Mouse (Mus musculus) embryo, embryonic 11.5 days (tissue): ENCODE measurements around the gene Gm20449.
"Not testable (repeated sequence)": the region's sequence is repeated elsewhere in the genome, so short reads cannot be mapped to it uniquely, and the experiment has no call there.

Experiments used
- DNase-seq: peaks from one replicate; pipeline ENCODE4 v3.0.0-alpha.2; 2012; ENCODE audit warnings: low read depth, low spot score

The Gm20449 gene

DNA sequence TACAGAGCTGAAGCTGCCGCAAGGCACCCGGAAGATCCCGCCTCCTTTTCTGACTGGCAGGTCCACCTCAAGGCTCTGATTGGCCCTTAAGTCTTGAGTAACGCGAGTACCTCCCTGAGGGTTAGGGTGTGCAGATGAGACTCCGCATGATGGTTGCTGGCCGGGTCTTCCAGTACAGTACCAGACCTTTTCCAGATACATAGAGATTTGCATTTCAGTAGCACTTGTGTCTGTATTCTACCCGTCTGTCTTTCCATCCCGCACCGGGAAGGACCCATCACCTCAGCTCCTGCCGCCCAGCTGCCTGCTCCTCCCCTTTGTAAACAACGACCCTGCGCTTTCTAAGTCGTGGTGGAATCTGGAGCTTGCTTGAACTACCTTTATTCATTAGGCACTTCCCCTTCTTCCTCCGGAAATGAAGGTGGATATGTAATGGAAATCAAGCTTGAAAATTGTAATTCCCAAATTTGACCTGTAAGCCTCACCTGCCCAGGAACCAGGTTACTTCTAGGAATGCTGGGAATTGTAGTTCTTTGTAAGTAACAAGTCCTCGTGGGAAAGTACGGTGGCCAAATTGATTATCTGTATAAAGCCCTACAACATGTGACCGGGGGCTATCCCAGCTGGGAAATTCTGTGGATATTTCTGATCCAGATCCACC lies at the start of gene Gm20449, which contains the start of gene AW146154:
TSS of gene Gm20449 (minus strand) at position 29 of the 661 bp plus-strand sequence.
TSS of gene AW146154 (minus strand) at position 502 of the 661 bp plus-strand sequence.
- peak; percentile 75 for DNase-seq

DNA sequence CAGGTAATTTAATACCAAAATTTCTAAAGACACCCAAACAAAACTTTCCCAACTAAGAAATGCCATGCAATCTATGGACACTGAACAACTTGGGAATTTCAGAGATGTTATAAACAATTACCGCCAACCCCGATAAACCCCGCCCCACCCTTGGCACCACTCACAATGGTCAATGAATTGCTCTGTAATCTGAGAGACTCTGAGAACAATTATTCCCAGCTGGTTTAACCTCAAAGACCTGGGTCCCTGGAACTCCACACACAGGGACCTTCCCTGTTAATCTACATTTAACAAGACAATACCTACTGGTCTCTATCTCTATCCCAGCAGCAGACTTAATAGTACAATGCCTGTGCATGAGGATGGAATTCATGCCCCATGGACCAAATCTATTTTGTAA lies 13.5 kb upstream of the Gm20449 start:
- DNase-seq: no peak

DNA sequence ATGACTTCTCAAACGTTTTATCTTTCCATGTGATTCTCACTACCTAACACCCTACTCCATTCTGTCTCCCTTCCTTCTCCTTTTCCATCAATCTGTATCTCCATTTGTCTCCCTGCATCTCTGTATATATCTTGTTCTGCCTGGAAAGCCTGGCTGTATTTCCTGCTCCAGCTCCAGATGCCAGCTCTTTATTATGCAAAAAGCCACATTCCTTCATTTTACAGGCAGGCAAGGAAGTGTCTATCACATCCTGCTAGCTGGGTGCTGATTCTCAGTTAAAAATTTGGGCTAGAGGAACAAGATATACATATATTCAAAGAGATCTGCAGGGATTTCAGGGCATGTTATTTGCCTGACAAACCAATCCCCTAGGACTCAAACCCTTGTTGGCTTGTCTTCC lies 13.0 kb upstream of the Gm20449 start:
- no peak for DNase-seq

DNA sequence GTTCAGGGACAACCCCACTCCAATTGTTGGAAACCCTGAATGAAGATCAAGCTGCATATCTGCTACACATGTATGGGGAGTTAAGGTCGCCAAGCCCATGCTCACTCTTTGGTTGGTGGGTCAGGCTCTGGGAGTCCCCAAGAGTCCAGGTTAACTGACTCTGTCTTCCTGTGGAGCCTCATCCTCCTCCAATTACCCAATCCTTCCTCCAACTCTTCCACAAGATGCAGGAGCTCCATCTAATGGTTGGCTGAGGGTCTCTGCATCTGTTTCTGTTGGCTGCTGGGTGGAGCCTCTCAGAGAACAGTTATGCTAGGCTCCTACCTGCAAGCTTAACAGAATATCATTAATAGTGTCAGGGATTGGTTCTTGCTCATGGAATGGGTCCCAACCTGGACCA lies 3.2 kb upstream of the Gm20449 start:
- DNase-seq: no peak

DNA sequence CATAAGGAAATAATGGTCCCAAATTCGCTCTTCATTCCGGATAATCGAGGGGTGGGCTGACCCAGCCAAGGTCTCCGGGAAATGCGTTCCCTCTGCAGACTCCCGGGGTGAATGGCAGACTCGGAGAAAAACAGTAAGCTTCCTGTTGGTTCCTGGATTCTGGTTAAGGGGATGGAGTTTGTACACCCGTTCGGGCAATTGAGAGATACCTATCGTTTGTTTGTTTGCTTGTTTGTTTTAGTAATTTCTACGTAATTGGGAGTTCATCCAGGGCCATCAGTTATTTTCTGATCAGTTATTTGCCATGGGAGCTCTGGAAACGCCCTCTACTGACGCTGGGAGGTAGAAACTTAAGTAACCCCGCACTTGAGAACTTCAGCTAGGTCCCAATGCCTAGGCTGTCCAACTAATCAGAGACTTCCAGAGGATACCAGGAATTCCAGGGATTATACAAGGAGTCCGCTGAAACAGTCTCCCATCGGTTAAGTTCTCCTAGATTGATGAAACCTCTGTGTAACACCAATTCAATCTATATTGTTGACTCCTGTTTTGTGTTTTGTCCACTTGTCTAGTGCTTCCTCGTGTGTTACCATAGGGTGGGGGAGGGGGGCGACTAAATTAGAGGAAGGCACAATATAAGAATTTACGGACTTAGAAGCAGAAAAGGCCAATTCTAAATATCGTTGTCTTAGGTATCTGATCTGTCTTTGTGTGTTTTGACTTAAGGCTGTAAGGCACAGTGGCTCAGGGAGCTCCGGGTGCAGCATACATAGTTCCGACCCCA lies 1.1 kb upstream of the Gm20449 start:
- DNase-seq: no peak

DNA sequence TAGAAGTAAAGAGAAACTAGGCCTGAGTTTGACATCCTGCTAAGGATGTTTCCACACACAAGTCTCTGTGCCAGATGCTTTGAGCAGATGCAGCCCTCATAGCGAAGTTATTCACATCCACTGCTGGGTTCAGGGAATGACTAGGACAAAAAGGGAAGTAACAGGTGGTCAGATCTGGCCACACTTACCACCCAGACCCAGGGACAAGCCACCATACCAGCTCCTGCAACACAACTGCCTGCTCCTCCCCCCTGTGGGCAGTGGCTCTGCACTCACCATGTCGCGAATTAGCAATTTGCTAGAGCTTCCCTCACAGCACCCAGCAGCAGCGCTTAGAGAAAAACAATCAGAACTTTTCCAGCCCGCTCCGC lies 214 bp downstream of the Gm20449 start:
- not testable (repeated sequence) for DNase-seq

DNA sequence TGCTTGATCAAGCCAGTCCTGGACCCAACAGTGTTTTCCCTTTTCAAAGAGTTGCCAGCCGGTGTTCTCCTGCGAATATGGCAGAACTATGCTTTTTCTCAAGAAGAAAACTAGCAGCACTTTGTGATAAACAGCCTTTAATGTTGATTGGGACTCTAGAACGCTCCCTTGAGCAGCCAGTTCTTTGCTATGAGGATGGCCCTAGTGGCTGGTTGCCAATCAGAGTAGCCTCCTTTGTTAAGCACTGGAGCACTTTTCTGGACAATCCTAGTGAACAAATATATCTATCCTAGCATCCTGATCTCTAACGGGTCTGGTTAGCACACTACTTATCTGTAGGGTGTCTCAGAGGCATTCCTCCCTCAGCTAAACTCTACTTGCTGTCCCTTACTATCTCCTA lies 753 bp downstream of the Gm20449 start:
- not testable (repeated sequence) for DNase-seq

DNA sequence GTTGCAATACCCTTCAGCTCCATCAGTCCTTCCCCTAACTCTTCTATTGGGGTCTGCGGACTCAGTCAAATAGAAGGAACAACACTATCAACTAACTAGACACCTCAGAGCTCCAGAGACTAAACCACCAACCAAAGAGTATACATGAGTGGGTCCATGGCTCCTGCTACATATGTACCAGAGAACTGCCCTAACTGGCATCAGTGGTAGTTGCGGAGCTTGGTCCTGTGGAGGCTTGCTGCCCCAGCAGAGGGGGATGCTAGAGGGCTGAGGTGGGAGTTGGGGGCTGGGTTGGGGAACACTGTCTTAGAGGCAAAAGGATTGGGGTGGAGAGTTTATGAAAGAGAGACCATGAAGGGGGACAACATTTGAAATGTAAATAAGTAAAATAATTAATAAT lies 1.3 kb downstream of the Gm20449 start:
- DNase-seq: no peak

DNA sequence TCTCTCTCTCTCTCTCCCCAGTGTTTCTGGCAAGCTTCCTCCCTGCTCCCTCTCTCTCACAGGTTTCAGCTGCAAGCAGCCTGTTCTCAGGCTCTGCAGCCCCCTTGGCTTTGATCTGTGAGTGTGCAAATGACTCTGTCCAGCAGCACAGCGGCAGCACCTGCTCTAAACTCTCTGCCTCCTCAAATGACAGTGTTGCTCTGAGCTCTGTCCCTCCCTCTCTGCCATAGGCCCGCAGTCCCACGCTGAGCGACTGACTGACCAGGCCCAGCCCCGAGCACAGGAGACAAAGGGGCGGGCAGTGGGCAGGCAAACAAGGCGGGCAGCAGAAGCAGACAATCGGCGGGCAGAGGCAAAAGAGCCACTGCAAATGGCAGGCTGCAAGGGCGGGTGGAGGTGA lies 47.4 kb downstream of the Gm20449 start:
- no peak for DNase-seq

DNA sequence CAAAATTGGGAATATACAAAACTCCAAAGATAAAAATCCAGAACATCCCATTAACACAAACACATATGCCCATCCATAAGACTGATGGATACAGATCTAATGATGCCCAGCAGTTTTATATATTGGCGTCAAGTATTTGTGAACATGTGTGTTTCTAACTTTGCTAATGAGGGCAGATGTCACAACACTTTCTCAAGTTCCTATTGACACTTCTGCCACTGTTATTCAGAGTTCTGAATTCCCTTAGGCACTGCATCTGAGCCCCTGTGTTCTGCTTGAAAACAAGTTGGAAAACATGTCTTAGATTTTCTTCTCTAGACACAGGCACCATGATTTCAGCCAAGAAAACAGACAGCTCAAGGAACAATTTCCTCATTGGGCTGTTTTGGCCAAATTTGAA lies 50.6 kb downstream of the Gm20449 start, which contains the start of gene Vmn2r57:
TSS of gene Vmn2r57 (minus strand) at position 101 of the 400 bp plus-strand sequence.
- DNase-seq: not testable (repeated sequence)

DNA sequence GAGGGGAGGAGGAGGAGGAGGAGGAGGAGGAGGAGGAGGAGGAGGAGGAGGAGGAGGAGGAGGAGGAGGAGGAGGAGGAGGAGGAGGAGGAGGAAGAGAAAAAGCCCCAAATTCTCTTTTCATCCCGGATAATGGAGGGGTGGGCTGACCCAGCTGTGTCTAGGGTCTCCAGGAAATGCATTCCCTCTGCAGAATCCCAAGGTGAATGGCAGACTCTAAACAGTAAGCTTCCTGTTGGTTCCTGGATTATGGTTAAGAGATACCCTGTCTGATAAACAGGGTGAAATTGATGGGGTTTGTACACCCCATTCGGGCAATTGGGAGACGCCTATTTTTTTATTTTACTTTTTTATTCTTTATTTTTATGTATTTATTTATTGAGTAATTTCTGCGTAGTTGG lies 105.1 kb downstream of the Gm20449 start:
- DNase-seq: no peak

DNA sequence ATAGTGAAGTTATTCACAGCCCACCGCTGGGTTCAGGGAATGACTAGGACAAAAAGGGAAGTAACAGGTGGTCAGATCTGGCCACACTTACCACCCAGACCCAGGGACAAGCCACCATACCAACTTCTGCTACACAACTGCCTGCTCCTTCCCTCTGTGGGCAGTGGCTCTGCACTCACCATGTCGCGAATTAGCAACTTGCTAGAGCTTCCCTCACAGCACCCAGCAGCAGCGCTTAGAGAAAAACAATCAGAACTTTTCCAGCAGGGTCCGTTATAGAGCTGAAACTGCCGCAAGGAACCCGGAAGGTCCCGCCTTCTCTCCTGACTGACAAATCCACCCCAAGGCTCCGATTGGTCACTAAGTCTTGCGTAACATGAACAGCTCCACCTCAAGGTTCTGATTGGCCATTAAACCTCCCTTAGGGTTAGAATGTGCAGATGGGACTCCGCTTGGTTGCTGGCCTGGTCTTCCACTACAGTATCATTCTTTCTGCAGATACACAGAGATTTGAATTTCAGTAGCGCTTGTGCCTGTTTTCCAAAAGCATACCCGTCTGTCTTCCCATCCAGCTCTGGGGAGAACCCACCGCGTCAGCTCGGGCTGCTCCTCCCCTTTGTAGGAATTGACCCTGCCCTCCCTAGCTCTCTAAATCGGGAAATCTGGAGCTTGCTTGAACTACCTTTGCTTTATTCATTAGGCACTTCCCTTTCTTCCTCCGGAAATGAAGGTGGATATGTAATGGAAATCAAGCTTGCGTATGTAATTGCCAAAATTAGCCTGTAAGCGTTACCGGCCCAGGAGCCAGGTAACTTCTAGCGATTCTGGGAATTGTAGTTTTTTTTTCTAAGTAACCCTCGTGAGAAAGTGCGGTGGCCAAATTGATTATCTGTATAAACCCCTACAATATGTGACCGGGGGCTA lies 105.9 kb downstream of the Gm20449 start, which contains the start of gene AI987944:
TSS of gene AI987944 (minus strand) at position 332 of the 924 bp plus-strand sequence.
- DNase-seq: peak; percentile 82
